Mouse (Mus musculus) v-Abl transformed pro-B cells (cell line): ENCODE measurements at regions not wholly inside any gene's neighbourhood (a gene's known extent, or its start where the extent isn't known, plus 50 kb on each side); places are given as distances from the start of the nearest gene placed in this dataset.

Experiments used
- in situ Hi-C, 2 experiments: fragments of 400-800 bp; cut with MboI; formaldehyde crosslinking; loops; one replicate each; pipeline ENCODE4 v1.15.1; 2025; ENCODE audit not compliant: unreplicated experiment in 2 of 2

GRCm38 (mm10) chr16:55523264-55523663, 225.5 kb upstream of the Zpld1 start:
- in situ Hi-C loops = loop anchor here (5.0 to 25.0 kb wide), 4 partner anchors 334 to 1589 kb away; partner anchors contain the start of gene Tomm70a (in 1 of the 2)

- in situ Hi-C loops = loop anchor here (5.0 to 25.0 kb wide), 4 partner anchors 335 to 1590 kb away; partner anchors contain the start of gene Tomm70a (in 1 of the 2)
Observed at GRCm38 (mm10) chr16:55522283-55522682, 224.5 kb upstream of the Zpld1 start.

GRCm38 (mm10) chr16:55521421-55521971, 223.7 kb upstream of the Zpld1 start:
- in situ Hi-C loops = loop anchor here (5.0 to 25.0 kb wide), 4 partner anchors 336 to 1591 kb away; partner anchors contain the start of gene Tomm70a (in 1 of the 2)

- in situ Hi-C loops = loop anchor here (5.0 to 25.0 kb wide), 4 partner anchors 337 to 1592 kb away; partner anchors contain the start of gene Tomm70a (in 1 of the 2)
Observed at GRCm38 (mm10) chr16:55520077-55520476, 222.3 kb upstream of the Zpld1 start.

GRCm38 (mm10) chr16:55519646-55520045, 221.9 kb upstream of the Zpld1 start:
- in situ Hi-C loops = loop anchor here (5.0 to 25.0 kb wide), 4 partner anchors 338 to 1593 kb away; partner anchors contain the start of gene Tomm70a (in 1 of the 2)

- in situ Hi-C loops = loop anchor here (25.0 kb wide), 2 partner anchors 645 to 1595 kb away; partner anchors contain the start of gene Tomm70a (in 1 of the 2)
Observed at GRCm38 (mm10) chr16:55516994-55517393, 219.2 kb upstream of the Zpld1 start.

- in situ Hi-C loops = loop anchor here (25.0 kb wide), 2 partner anchors 647 to 1597 kb away; partner anchors contain the start of gene Tomm70a (in 1 of the 2)
Observed at GRCm38 (mm10) chr16:55515228-55515696, 217.5 kb upstream of the Zpld1 start.

GRCm38 (mm10) chr16:55514448-55515200, 216.8 kb upstream of the Zpld1 start:
- in situ Hi-C loops = loop anchor here (25.0 kb wide), 2 partner anchors 648 to 1598 kb away; partner anchors contain the start of gene Tomm70a (in 1 of the 2)

- in situ Hi-C loops = loop anchor here (25.0 kb wide), 2 partner anchors 657 to 1607 kb away; partner anchors contain the start of gene Tomm70a (in 1 of the 2)
Observed at GRCm38 (mm10) chr16:55504796-55505413, 207.1 kb upstream of the Zpld1 start.

GRCm38 (mm10) chr16:55504274-55504673, 206.5 kb upstream of the Zpld1 start:
- in situ Hi-C loops = loop anchor here (25.0 kb wide), 2 partner anchors 658 to 1608 kb away; partner anchors contain the start of gene Tomm70a (in 1 of the 2)

- in situ Hi-C loops = loop anchor here (25.0 kb wide), 2 partner anchors 659 to 1609 kb away; partner anchors contain the start of gene Tomm70a (in 1 of the 2)
Observed at GRCm38 (mm10) chr16:55503273-55503672, 205.5 kb upstream of the Zpld1 start.

- in situ Hi-C loops = loop anchor here (25.0 kb wide), 4 partner anchors 662 to 1612 kb away; partner anchors contain the start of genes Tfg (in 2 of the 2) and Tomm70a (in 1 of the 2)
Observed at GRCm38 (mm10) chr16:55499831-55500230, 202.0 kb upstream of the Zpld1 start.

GRCm38 (mm10) chr16:55495051-55495450, 197.3 kb upstream of the Zpld1 start:
- in situ Hi-C loops = loop anchor here (25.0 kb wide), 2 partner anchors 1217 to 1417 kb away; partner anchors contain the start of gene Tfg (in 2 of the 2)

GRCm38 (mm10) chr16:55494162-55494561, 196.4 kb upstream of the Zpld1 start:
- in situ Hi-C loops = loop anchor here (25.0 kb wide), 2 partner anchors 1218 to 1418 kb away; partner anchors contain the start of gene Tfg (in 2 of the 2)

GRCm38 (mm10) chr16:55492111-55492510, 194.3 kb upstream of the Zpld1 start:
- in situ Hi-C loops = loop anchor here (25.0 kb wide), 2 partner anchors 1220 to 1420 kb away; partner anchors contain the start of gene Tfg (in 2 of the 2)

- in situ Hi-C loops = loop anchor here (10.0 to 25.0 kb wide), 3 partner anchors 1228 to 1610 kb away; partner anchors contain the start of gene Tfg (in 2 of the 2)
Observed at GRCm38 (mm10) chr16:55484391-55484790, 186.6 kb upstream of the Zpld1 start.

GRCm38 (mm10) chr16:55480745-55481144, 183.0 kb upstream of the Zpld1 start:
- in situ Hi-C loops = loop anchor here (10.0 to 25.0 kb wide), 3 partner anchors 1232 to 1614 kb away; partner anchors contain the start of gene Tfg (in 2 of the 2)

- in situ Hi-C loops = loop anchor here (10.0 to 25.0 kb wide), 3 partner anchors 1232 to 1614 kb away; partner anchors contain the start of gene Tfg (in 2 of the 2)
Observed at GRCm38 (mm10) chr16:55480304-55480703, 182.5 kb upstream of the Zpld1 start.

- in situ Hi-C loops = loop anchor here (25.0 kb wide), 2 partner anchors 1236 to 1436 kb away; partner anchors contain the start of gene Tfg (in 2 of the 2)
Observed at GRCm38 (mm10) chr16:55476544-55477208, 178.9 kb upstream of the Zpld1 start.
